Mouse (Mus musculus): ENCODE measurements around the gene Arfrp1.

Arfrp1 gene

DNA sequence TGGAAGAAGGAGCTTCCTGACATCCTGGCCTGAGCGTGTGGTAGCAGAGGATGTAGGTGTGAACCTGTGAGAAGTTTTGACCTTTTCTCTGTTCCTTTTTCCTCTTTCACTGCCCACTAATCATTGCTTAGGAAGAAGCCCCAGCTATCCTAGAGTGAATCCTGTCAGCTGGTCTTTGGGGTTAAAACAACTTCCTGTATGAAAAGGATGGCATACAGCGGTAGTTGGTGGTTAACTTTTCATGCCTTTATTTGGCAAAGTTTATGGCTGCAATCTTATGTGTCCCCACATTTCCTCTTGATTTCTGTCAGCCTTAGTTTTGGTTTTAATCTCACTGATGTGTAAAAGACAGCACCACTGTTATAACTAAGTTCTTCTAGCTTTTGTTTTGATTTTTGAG lies 12.0 kb upstream of the Arfrp1 start:
- no peak for DNase-seq (ENCODE audit: low read depth, low spot score)

DNA sequence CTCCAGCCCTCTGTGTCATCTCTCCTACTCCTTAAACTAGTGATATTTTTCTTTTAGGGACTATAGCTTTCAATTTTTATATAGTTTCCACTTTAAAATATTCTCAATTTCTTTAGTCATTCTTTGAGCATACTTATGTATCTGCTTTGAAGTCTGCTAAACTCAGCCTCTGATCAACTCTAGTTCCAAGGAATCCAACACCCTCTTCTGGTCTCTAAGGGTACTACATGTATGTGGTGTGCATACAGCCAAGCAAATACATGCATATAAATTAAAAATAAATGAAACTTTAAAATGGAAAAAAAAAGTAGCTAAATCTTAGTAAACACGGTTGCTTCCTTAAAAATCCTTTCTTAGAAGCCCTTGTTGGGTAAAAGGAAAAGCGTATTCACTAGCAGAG lies 10.6 kb upstream of the Arfrp1 start:
- DNase-seq (ENCODE audit: low read depth, low spot score) = no peak

DNA sequence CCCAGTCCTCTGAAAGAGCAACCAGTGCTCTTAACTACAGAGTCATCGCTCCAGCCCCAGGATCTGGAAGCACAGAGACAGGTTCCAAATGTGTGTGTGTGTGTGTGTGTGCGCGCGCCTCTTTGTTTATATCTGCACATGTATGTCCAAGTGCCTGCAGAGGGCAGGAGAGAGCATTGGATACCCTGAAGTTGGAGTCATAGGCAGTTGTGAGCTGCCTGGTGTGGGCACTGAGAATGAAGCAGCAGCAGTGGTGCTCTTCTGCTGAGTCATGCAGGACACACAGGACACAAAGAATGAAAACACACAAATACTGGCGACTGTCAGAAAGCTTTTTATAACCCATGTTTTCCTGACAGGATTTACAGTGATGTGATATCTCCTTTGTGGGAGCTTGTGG lies 4.8 kb upstream of the Arfrp1 start:
- no peak for DNase-seq (ENCODE audit: low read depth, low spot score)

DNA sequence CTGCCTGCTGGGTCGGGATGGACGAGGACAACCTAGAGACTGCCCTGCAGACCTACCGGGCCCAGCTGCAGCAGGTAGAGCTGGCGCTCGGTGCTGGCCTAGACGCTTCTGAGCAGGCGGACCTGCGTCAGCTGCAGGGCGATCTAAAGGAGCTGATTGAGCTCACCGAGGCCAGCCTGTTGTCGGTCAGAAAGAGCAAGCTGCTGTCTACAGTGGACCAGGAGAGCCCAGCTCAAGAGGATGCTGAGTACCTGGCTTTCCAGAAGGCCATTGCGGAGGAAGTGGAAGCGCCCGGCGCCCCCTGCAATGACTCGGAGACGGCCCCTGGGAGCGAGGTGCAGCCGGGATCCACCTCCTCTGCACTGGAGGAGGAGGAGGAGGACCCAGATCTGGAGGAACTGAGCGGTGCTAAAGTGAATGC lies 461 bp upstream of the Arfrp1 start:
- no peak for DNase-seq (ENCODE audit: low read depth, low spot score)

DNA sequence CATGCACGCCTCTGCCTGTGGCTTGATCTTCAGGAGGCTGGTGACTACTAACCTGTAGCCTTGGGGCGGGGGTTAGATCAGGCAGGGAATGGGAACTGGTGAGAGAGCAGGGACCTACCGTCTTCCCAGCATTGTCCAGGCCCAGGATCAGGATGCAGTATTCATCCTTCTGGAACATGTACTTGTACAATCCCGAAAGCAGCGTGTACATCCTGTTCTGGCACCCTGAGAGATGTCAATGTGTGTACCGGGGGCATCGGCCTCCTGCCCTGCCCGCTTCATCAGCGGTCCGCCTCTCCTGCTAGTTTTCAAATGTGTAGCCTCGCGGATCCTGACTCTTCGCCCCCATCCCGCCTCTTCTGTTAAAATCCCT lies 731 bp downstream of the Arfrp1 start:
- DNase-seq (ENCODE audit: low read depth, low spot score) = no peak

DNA sequence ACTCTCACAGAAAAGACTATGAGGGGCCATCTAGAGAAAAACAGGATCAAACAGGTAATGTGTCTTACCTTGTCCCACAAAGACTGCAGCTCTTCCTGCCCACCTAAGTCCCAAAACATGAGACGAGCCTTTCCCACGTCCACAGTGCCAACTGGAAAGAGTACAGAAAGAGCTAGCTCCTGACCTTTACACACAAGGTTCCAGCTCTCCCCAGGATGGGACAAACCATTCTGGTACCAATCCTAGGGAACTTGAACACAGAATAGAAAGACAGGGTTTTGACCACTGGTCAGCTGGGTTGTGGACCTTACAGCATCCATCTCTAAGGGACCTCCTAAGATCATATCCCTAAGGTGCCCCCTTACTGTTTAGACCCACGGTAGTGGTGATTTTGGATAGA lies 1.3 kb downstream of the Arfrp1 start:
- no peak for DNase-seq (ENCODE audit: low read depth, low spot score)

DNA sequence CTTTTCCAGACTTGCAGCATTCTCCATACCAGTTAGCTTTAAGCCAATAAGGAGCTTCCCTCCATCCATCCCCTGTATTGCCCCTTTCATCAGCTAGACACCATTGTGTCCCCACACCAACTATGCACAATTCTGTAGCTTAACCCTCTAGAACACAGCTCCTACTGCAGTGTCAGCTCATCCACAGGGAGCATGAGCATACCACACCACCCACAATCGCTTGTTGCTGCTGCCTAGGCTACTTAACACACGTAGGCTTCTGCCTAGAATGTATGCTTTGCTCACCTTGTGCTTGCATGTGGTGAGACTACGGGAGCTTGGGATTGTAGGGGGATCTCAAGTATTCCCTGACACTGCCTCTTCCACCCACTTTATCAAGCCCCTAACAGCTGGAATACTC lies 8.4 kb downstream of the Arfrp1 start:
- no peak for DNase-seq (ENCODE audit: low read depth, low spot score)

DNA sequence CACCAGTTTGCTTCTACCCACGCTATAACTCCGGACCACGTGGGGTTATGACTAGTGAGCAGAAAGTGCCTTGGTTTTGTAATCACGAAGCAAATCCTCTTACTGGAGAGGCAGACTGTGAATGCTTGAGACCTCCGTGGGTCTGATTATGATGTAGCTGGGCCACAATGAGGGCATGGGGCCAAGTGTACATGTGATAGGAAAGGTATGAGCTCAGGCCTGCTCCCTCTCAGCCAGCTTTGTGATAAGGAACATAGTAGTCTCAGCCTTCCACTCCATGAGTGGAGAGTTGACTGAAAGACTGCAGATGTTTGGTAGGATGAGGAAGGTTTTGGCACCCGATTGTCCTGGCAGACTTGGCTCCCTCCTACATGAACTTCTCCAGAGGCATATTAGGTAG lies 22.4 kb downstream of the Arfrp1 start:
- DNase-seq (ENCODE audit: low read depth, low spot score) = no peak

DNA sequence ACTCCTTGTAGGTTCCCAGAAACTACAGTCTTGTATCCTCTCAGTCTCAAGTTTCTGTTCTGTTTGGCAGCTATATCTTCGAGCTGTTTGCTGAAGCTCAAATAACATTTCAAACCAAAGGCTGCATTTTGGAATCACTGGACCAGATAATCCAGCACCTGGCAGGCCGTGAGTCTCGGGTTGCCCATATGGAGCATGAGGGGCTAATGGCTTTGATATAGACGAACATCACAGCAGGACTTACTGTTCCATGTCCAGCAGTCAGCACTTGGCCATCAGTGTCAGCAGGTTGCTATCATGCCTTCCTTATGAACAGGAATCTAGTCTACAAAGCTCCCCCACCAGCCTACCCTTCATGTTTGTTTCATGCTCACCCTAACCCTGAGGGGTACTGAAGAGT lies 24.8 kb downstream of the Arfrp1 start:
- DNase-seq (ENCODE audit: low read depth, low spot score) = no peak

DNA sequence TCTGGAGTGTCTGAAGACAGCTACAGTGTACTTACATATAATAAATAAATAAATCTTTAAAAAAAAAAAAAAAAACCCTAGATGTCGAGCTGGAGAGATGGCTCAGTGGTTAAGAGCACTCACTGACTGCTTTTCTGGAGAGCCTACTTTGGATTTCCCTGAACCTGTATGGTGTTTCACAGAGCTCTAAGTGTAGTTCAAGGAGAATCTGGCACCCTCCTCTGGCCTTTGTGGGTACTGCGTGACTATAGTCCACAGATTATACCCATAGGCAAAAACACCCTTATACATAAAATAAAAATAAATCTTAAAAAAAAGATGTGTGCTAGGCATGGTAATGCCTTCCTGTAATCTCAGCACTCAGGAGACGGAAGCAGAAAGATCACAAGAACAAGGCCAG lies 31.2 kb downstream of the Arfrp1 start:
- peak; percentile 24 for DNase-seq (ENCODE audit: low read depth, low spot score)

DNA sequence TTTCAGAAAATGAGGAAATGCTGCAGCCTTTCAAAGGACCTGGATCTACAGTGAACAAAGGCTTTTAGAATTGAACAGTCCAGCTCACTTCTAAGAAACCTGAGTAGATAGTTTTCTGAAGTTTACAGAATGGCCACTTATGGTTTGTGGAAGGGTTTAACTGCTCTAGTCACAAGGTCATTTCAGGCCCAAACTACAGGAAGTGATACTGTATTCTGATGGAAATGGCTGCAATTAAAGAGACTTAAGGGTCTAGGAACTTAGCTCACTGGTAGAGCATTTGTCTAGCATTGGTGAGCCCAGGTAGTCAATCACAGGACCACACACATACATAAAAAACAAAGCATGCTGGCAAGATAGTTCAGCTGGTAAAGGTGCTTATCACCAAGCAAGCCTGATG lies 32.7 kb downstream of the Arfrp1 start:
- no peak for DNase-seq (ENCODE audit: low read depth, low spot score)

DNA sequence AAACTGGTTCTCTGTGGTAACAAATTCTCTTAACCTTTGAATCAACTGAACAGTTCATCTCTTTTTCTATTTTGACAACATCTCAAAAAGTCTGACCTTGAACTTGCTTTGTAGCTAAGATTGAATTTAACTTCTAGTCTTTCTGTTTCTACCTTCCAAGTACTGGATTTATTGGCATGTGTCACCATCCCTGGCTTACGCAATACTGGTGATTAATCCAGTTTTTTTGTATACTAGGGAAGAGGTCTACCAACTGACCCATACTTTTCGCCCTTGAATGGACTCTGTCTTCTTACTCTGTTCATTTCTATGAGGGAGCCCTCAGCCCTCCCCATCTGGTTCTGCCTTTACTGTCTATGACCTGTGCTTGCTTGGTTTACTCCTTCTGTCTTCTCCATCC lies 39.1 kb downstream of the Arfrp1 start:
- no peak for DNase-seq (ENCODE audit: low read depth, low spot score)

DNA sequence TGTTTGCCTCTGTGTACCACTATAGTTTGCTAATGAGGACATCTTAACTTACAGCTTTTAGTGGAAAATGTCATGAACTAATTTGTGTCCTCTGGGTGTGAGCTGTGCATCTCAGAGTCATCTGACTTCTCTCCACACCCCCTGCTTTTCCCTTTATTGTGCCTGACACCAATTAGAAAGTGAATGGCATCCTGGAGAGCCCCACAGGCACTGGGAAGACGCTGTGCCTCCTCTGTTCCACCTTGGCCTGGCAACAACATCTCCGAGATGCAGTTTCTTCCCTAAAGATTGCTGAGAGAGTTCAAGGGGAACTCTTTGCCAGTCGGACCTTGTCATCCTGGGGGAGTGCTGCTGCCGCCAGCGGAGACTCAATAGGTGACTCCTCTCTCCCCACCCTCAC lies 43.1 kb downstream of the Arfrp1 start:
- no peak for DNase-seq (ENCODE audit: low read depth, low spot score)

DNA sequence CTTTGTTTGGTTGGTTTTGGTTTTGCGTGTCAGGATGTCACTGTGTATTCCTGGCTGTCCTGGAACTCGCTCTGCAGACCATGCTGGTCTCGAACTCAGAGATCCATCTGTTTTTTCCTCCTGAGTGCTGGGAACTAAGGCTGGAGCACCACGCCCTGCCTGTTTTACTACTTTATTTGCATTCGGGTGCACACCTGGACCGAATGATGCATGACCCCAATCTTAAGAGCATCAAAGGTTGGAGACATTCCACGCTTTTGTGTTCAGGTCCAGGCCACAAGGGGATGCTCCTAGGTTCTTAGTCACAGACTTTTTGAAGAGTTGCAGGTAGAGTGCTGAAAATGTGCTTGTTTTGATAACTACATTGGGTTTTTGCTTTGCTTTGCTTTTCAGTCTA lies 45.1 kb downstream of the Arfrp1 start:
- no peak for DNase-seq (ENCODE audit: low read depth, low spot score)

DNA sequence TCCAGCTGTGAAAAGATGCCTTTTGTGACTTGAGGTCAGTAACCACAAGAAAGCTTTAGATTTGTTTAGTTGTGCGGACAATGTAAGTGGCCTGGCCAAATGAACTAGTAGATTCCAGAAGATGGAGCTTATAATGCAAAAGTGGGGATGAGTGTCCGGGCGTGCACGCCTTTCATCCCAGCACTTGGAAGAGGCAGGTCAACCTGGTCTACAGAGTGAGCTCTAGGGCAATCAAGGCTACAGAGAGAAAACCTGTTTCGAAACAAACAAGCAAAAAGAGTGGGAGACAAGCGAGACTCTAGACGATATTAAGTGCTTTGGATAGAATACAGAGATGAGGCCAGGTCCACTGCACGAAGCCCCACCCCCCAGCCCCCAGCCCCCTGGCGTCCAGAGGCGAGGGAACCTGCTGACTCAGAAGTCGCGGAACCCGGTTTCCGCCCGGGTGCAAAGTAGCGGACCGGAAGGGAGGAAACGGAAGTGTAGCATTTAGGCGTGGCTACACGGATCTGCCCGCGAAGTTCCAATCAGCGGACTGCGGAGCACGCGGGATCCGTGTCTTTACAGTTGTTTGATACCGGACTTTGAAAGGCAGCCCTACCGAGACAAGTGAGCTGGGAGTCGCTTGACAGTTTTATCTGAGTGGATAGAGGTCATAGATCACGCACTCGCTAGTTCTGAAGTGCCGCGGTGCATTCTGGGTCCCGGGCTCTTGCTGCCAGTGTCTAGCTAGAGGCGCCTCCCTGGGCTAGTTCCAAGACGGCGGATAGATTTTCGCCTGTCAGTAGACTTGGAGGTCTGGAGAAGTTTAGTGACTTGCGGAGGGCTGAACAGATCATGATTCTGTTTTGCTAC lies 45.7 kb downstream of the Arfrp1 start, which contains the start of gene Rtel1:
Rtel1 (plus strand) TSS at position 492 of the 855 bp plus-strand sequence.
- peak; percentile 72 for DNase-seq (ENCODE audit: low read depth, low spot score)

DNA sequence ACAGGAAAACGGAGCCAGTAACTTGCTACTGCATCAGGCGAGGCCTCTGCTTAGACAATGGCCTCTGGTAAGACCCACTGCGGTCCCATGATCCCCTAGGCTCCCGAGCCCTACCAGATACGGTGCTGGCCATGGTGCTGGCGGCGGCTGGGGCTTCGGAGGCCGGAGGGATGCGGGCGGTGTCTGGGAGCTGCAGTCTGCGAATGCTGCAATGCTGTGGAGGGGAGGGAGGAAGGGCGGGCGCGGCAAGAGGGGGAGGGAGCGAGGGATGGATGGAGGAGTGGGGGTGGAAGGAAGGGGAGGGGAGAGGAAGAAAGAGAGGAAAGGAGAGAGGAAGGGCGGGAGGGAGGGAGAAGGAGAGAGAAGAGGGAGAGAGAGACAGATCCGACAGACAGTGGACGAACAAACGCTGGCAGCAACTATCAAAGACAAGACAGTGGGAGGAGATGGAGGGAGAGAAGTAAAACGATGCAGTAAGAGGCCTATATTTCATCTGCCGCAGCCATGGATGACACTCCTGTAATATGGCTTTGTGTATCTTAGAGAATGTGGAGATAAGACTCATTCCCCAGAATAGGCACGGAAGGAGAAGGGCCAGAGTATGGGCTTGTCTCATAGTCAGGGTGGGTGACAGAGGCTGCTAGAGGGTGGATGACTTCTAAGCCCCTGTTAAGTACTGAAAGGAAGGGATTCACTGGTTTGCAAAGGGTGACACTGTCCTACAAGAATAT lies 51.0 kb downstream of the Arfrp1 start, which contains the start of gene Stmn3:
Stmn3 (minus strand) TSS at position 421 of the 731 bp plus-strand sequence.
- peak; percentile 80 for DNase-seq (ENCODE audit: low read depth, low spot score)

DNA sequence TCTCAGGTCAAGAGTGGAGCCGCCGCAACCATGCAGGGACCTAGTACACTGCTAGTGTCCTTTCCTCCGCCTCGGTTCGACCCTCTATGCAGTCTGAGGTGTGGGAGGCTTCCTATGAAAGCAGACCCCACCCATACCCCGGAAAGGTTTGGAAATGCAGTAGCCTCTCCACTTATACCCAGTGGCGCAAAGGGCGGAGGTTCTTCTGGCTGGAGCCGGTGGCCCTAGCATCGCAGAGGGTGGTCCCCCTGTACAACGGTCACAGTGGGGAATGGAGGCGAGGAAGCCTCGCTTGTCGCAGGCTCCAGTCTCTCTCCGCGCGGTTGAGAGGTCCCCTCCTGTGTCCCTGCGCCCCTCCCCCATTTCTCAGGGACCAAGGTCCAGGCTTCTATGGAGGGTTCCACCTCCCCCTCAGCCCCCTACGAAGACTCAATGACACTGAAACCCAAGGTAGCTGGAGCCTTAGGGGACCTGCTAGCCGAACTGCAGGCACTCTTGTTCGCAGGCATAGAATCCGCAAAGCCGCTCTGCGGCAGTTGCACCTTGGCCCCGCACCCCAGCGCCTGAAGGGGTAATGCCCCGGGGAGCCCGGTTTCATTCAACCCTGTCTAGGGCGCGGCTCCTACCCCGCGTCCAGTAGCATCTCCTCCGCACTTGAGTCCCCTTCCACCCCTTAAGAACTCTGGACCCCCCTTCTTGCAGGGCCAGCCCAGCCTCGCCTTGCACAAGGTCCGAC lies 51.7 kb downstream of the Arfrp1 start:
- DNase-seq (ENCODE audit: low read depth, low spot score) = peak; percentile 20

DNA sequence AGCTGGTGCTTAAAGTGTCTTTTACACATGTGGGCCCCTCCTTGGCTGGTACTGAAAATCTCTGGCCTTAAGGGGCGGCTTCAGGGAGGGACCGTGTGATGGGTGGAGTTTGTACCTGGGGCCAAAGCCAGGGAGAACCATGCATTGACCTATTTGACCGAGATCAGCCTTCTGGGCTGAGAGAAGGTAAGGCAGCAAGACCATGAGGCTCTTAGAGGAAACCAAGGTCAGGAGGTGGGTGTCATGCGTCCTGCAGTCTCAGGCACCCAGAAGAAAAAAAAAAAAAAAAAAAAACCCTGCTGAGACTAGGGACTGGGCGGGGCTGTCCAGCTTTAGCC lies 52.2 kb downstream of the Arfrp1 start:
- no peak for DNase-seq (ENCODE audit: low read depth, low spot score)

DNA sequence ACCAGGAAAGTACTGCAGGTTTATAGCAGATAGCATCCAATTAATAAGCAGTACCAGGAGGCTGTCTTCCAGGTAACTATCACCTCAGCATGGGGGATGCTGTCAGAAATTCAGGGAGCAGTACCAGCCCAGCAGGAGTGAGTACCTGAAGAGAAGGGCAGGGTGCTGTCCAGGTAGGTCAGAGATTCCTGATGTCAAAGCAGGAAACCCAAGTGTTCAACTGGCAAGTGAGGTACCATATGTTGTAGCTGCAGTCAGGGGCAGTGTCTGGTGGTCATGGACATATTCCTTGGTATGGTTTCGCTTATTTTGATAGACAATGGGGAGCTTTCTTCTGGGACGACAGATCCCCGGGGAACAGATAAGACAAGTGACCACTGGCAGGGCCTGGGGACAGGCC lies 52.8 kb downstream of the Arfrp1 start:
- DNase-seq (ENCODE audit: low read depth, low spot score) = no peak

All from brain, embryonic 18.5 days (tissue).